ENCODE assay signal across 13 mouse cellular contexts in the genomic region with DNA sequence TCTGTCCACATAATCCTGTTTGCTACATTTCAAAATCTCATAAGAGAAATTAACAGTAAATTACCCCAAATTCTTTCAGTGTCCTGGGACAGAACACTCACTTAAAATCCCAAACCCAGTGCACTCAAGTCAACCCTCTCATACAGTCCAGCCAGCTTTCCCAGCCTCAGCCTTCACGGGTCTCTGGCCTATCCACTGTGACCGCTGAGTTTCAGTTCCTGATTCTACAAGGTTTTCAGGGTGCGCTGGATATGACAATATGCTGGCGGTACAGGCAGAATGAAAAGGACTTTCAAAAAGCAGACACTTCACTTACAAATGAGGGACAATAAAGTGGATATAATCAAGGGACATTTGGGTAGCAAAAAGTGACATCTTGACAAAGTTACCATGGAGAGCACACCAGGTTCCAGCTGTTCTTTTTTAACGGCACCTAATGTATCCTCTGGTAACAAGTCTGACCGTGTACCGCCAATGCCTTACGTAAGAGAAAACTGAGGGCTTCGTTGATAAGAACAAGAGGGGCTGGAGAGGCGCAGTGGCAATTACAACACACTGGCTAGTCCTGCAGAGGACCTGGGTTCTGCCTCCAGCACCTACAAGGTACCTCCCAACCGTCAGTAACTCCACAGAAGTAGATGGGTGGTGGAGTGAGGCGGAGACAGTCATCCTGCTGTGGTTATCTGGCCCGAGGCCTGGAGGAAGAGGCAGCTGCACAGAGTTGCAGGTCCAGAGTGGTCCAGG. TPM values are rescaled to one million over a fixed set of nuclear protein-coding genes. Genes with fewer than 3 reads are reported as not detected.
DNase-seq lines count a peak whose midpoint lies in the region; ATAC-seq and TF ChIP-seq lines count a peak whose summit lies in the region.
"Had no signal": no experiment of that assay in that cellular context is flagged by ENCODE, and none has a peak within 500 bp of the region (broad histone marks: within the 10 kb centered on the region; RNA-seq: fewer than 3 reads in every experiment).

No protein-coding gene starts in this region.

- no peak for TF ChIP-seq CTCF in MEL (IDR thresholded peaks at IDR 0.05 in 2 of 3, conservative IDR thresholded peaks at IDR 0.05 in 1 of 3; ENCODE audit: control insufficient read depth in 1 of 3, insufficient read depth in 1 of 3, low read depth in 2 of 3, low read length in 3 of 3, poor library complexity in 1 of 3, severe bottlenecking in 1 of 3)

- no peak for TF ChIP-seq EP300 in MEL (IDR thresholded peaks at IDR 0.05; ENCODE audit: low read depth in 1 of 2, low read length in 2 of 2)

- H3K27me3 ChIP-seq in MEL (ENCODE audit: control insufficient read depth in 1 of 2, insufficient read depth in 2 of 2, low read length in 2 of 2): no peaks in the 10 kb centered on the region
- no peaks in the 10 kb centered on the region for H3K27me3 ChIP-seq in liver, embryonic 13.5 days

- TF ChIP-seq POLR2A in MEL (IDR thresholded peaks at IDR 0.05; ENCODE audit: control insufficient read depth in 1 of 2, insufficient read depth in 1 of 2, low read depth in 1 of 2, low read length in 2 of 2, poor library complexity in 1 of 2): peak in 1 of 2 experiments; percentile 39; a peak in 1 of 4 replicates

- H3K9ac ChIP-seq in MEL (ENCODE audit: control insufficient read depth, low read depth, low read length, poor library complexity, severe bottlenecking): peak overlapping the region; percentile 51
- no peak overlapping the region for H3K9ac ChIP-seq in liver, embryonic 13.5 days
- H3K9ac ChIP-seq: forebrain, postnatal 0 days had no signal

- peaks cover 26 to 39% of the 10 kb centered on the region in 2 experiments for H3K4me1 ChIP-seq in MEL (ENCODE audit: control insufficient read depth in 1 of 2, insufficient read depth in 2 of 2, low read length in 2 of 2)
- H3K4me1 ChIP-seq in liver, embryonic 13.5 days (replicated peaks): peaks cover 56% of the 10 kb centered on the region
- H3K4me1 ChIP-seq: limb, embryonic 10.5 days; midbrain, embryonic 10.5 days had no signal

- H3K27ac ChIP-seq in MEL (ENCODE audit: control insufficient read depth, low read depth, low read length): peak overlapping the region; percentile 65
- H3K27ac ChIP-seq in liver, embryonic 13.5 days: peak overlapping the region; percentile 3
- H3K27ac ChIP-seq: kidney, postnatal 0 days; limb, embryonic 10.5 days; midbrain, embryonic 10.5 days had no signal

- TF ChIP-seq RAD21 in MEL (IDR thresholded peaks at IDR 0.05; ENCODE audit: low read depth, low read length): no peak

- ATAC-seq in liver, embryonic 13.5 days (ENCODE audit: low read depth): peak; percentile 67
- peak; percentile 53 for ATAC-seq in megakaryocyte progenitor cell, adult 5-6 weeks (replicated peaks; ENCODE audit: poor library complexity)
- ATAC-seq: forebrain, postnatal 0 days had no signal

- peak; percentile 75 to 78 for DNase-seq in B cell, adult 2 months
- peak; percentile 74 for DNase-seq in MEL (ENCODE audit: low read depth, low spot score)
- no peak for DNase-seq in liver, embryonic 13.5 days
- DNase-seq in c-Kit-positive CD71-positive TER-119-positive erythroid progenitor cells, embryonic 14.5 days (ENCODE audit: low spot score): no peak
- DNase-seq in right cerebral cortex, postnatal 4 days: no peak
- no peak for DNase-seq in urinary bladder, postnatal 14 days (ENCODE audit: low spot score)
- DNase-seq: adrenal gland, postnatal 14 days; forebrain, postnatal 0 days; gastrocnemius, postnatal 36 days had no signal

- peaks cover 0 to 32% of the 10 kb centered on the region in 2 experiments; a peak in 2 of 4 replicates for H3K36me3 ChIP-seq in MEL (ENCODE audit: control insufficient read depth in 1 of 2, insufficient read depth in 2 of 2, low read length in 2 of 2)
- no peaks in the 10 kb centered on the region for H3K36me3 ChIP-seq in liver, embryonic 13.5 days
- H3K36me3 ChIP-seq: limb, embryonic 10.5 days; midbrain, embryonic 10.5 days had no signal

- H3K79me2 ChIP-seq in MEL (ENCODE audit: control insufficient read depth, insufficient read depth, low read length, poor library complexity): no peaks in the 10 kb centered on the region

- H3K9me3 ChIP-seq in MEL (replicated peaks; ENCODE audit: insufficient read depth, low read length): no peaks in the 10 kb centered on the region
- no peaks in the 10 kb centered on the region for H3K9me3 ChIP-seq in liver, embryonic 13.5 days (replicated peaks)
- H3K9me3 ChIP-seq: limb, embryonic 10.5 days; midbrain, embryonic 10.5 days had no signal

- peak overlapping the region; percentile 49 to 58 for H3K4me3 ChIP-seq in MEL (ENCODE audit: control insufficient read depth in 1 of 2, insufficient read depth in 1 of 2, low read depth in 2 of 2, low read length in 2 of 2)
- H3K4me3 ChIP-seq in liver, embryonic 13.5 days (replicated peaks): no peak overlapping the region
- H3K4me3 ChIP-seq: limb, embryonic 10.5 days; midbrain, embryonic 10.5 days had no signal

- 42% methylated on average over 13 of the region's 13 CpGs for WGBS in liver, embryonic 13.5 days (ENCODE audit: insufficient replicate concordance)

- H3K4me2 ChIP-seq in liver, embryonic 13.5 days: 0 out of 2 replicates have a peak overlapping the region, but pooled peaks have one; percentile 0

TF ChIP-seq in MEL, 35 proteins besides CTCF, POLR2A, EP300 and RAD21:
- no peak for TF ChIP-seq BHLHE40 (IDR thresholded peaks at IDR 0.05; ENCODE audit: borderline replicate concordance, low read depth, low read length)
- TF ChIP-seq MXI1 (IDR thresholded peaks at IDR 0.05; ENCODE audit: low read depth, low read length): peak; percentile 41; the same call in 1 of the 2 replicates
- TF ChIP-seq ZKSCAN1 (IDR thresholded peaks at IDR 0.05; ENCODE audit: low read depth, low read length): no peak
- no peak for TF ChIP-seq RCOR1 (IDR thresholded peaks at IDR 0.05; ENCODE audit: low read depth, low read length)
- TF ChIP-seq MYC (IDR thresholded peaks at IDR 0.05; ENCODE audit: low read depth, low read length): no peak
- no peak for TF ChIP-seq JUND (IDR thresholded peaks at IDR 0.05; ENCODE audit: low read depth, low read length)
- no peak for TF ChIP-seq MAZ (IDR thresholded peaks at IDR 0.05; ENCODE audit: low read depth, low read length)
- TF ChIP-seq POLR2AphosphoS2 (IDR thresholded peaks at IDR 0.05; ENCODE audit: low read length): no peak
- TF ChIP-seq SMC3 (IDR thresholded peaks at IDR 0.05; ENCODE audit: low read depth, low read length): no peak
- no peak for TF ChIP-seq UBTF (IDR thresholded peaks at IDR 0.05; ENCODE audit: borderline replicate concordance, insufficient read depth, low read depth, low read length)
- no peak for TF ChIP-seq ELF1 (IDR thresholded peaks at IDR 0.05; ENCODE audit: low read depth, low read length)
- TF ChIP-seq E2F4 (IDR thresholded peaks at IDR 0.05; ENCODE audit: borderline replicate concordance, low read depth, low read length): no peak
- TF ChIP-seq ETS1 (IDR thresholded peaks at IDR 0.05; ENCODE audit: low read depth, low read length): peak; percentile 32

RNA-seq across cellular contexts. Expression of a gene that starts 32.6 kb away (rescaled TPM):
- total RNA-seq in MEL (2012; rRNA removed): 1.9 and 2.5 TPM in 2 replicates
- polyA plus RNA-seq in MEL (2012; ENCODE audit: insufficient read depth in 1 of 2, insufficient read length in 2 of 2, low read depth in 1 of 2, low replicate concordance in 2 of 2, missing spikeins in 1 of 2): 1 to 10 TPM in 1 of 2 experiments, not detected in 1; 9.0 TPM
- polyA plus RNA-seq in liver, embryonic 13.5 days (2015; fragmentation: Nextera tagmentation; extraction: Ambion mirVana): 3.3 and 4.8 TPM in 2 replicates
- total RNA-seq in megakaryocyte progenitor cell, adult 5-6 weeks (2015): 10.7 and 12.2 TPM in 2 replicates
- 3.5 and 3.8 TPM in 2 replicates for total RNA-seq in megakaryocyte progenitor cell, adult 5-6 weeks (2017)

Comparison
In these comparisons a context has a peak if more than half of its experiments do, and no peak if none do; other contexts are left out.
1. DNase-seq: peak in B cell, adult 2 months (2 of 2) and MEL (single experiment); none in liver, embryonic 13.5 days (single experiment), c-Kit-positive CD71-positive TER-119-positive erythroid progenitor cells, embryonic 14.5 days (single experiment), right cerebral cortex, postnatal 4 days (single experiment) and urinary bladder, postnatal 14 days (single experiment).